Mouse (Mus musculus) lung, postnatal 0 days (tissue): ENCODE measurements around the gene Syt5. TPM values are rescaled to one million over a fixed set of nuclear protein-coding genes. Genes with fewer than 3 reads are reported as not detected.

Experiments
- ATAC-seq: fragments of 200-750 bp; cut with Nextera tagmentation; 2 replicates; pipeline ENCODE4 v1.8.0; 2017; ENCODE audit warnings: moderate library complexity
- DNase-seq: peaks from one replicate; pipeline ENCODE4 v3.0.0-alpha.2; 2016; ENCODE audit warnings: low spot score
- H3K27ac ChIP-seq: fragments of 300-500 bp; sonication (generic); 2 replicates; pipeline ENCODE4 v1.5.1; 2014; ENCODE audit warnings: antibody characterized with exemption, mild to moderate bottlenecking, low read length, mixed read lengths
- H3K27me3 ChIP-seq: fragments of 300-500 bp; sonication (generic); replicated peaks from 2 replicates; pipeline ENCODE4 v1.6.1; 2014; ENCODE audit warnings: low read length, mixed read lengths; ENCODE audit not compliant: insufficient read depth
- H3K36me3 ChIP-seq: fragments of 300-500 bp; sonication (generic); 2 replicates; pipeline ENCODE4 v1.6.1; 2014; ENCODE audit warnings: low read length, mixed read lengths; ENCODE audit not compliant: insufficient read depth
- H3K4me1 ChIP-seq: fragments of 300-500 bp; sonication (generic); 2 replicates; pipeline ENCODE4 v1.6.1; 2014; ENCODE audit warnings: antibody characterized with exemption, low read depth, low read length, mixed read lengths; ENCODE audit not compliant: insufficient read depth
- H3K4me2 ChIP-seq: fragments of 300-500 bp; sonication (generic); replicated peaks from 2 replicates; pipeline ENCODE4 v1.6.1; 2014; ENCODE audit warnings: low read depth, mild to moderate bottlenecking, low read length, moderate library complexity, mixed read lengths
- H3K4me3 ChIP-seq: fragments of 300-500 bp; sonication (generic); 2 replicates; pipeline ENCODE4 v1.5.1; 2014; ENCODE audit warnings: low read depth, low read length
- H3K9ac ChIP-seq: fragments of 300-500 bp; sonication (generic); replicated peaks from 2 replicates; pipeline ENCODE4 v1.6.1; 2014; ENCODE audit warnings: low read depth, mild to moderate bottlenecking
- H3K9me3 ChIP-seq: fragments of 300-500 bp; sonication (generic); 2 replicates; pipeline ENCODE4 v1.6.1; 2016; ENCODE audit warnings: low read length, mixed read lengths
- CTCF ChIP-seq: IDR thresholded peaks from 2 replicates; pipeline ENCODE4 v1.5.1; 2016; ENCODE audit warnings: antibody characterized with exemption, mild to moderate bottlenecking
- EP300 ChIP-seq: IDR thresholded peaks from 2 replicates; pipeline ENCODE4 v1.6.1; 2016; ENCODE audit warnings: antibody characterized with exemption, mild to moderate bottlenecking, control low read depth
- WGBS: fragments of 180-500 bp; shearing (Covaris S2); extraction: QIAGEN DNeasy Blood & Tissue Kit; methylation state at CpG from one replicate; pipeline ENCODE4 v1.1.7; 2014; 5-methylcytosine and 5-hydroxymethylcytosine counted together
- microRNA-seq: library from miRNA; unstranded; fragments of <30 nt; microRNA quantifications from one replicate; pipeline ENCODE4, GENCODE M21; 2016
- polyA plus RNA-seq: library from polyadenylated mRNA; unstranded; fragments of >200 nt; fragmentation: Nextera tagmentation; extraction: Ambion mirVana; gene quantifications from 2 replicates; pipeline ENCODE4 v1.2.1, GENCODE M21; 2015

The Syt5 gene
- polyA plus RNA-seq, 1 experiment from 2014 or later, result 7.1 TPM

DNA sequence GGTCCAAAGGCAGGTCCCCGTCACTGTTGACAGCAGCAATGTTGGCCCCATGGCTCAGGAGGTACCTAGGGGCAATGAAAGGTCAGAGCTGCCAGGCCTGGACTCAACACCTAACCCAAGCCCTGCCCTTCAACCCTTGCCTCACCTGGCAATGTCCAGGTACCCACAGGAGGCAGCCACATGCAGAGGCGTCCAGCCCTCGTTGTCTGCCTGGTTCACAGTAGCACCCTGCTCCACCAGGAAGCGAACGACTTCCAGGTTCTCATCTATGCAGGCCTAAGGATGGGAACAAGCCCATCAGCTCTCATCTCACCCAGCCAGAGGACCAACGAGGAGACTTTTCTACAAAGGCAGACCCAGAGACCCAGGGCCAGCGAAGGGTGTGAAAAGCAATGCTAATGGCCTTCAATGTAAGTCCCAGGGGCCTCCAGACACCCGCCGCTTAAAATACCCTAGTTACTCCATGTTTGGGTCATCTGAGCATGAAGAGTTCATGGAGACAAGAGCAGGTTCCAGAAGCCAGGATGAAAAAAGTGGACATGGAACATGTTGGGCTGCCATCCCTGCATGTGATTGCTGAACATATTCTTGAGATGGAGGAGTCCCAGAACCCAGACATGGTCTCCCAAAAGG lies 50.0 kb downstream of the Syt5 start:
- Histone ChIP-seq H3K9ac (no peak overlapping the region), H3K36me3 (peaks cover 6% of the 10 kb centered on the region; the same call in 1 of the 2 replicates)
- 91% methylated on average over 9 of the region's 9 CpGs for WGBS

DNA sequence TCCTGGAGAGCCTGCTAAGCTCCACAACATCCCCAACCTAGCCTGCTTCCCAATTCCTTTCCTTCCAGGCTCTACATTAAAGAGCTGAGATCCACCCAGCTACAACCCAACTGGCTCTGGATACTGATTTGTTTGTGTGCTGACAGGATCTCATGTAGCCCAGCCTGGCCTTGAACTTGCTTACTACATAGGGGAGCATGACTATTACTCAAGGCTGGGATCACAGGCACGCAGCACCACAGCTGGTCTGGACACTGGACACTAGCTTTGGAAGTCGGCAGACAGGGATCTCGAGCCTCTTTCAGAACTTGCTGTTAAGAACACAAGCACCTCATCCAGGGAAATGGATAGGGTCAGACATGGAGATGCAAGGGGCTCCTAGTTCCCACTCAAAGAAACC lies 50.9 kb downstream of the Syt5 start:
- H3K27me3 ChIP-seq, result no peaks in the 10 kb centered on the region
- no peak overlapping the region for H3K4me2 ChIP-seq
- H3K36me3 ChIP-seq, result peaks cover 6% of the 10 kb centered on the region; the same call in 1 of the 2 replicates
- 94% methylated on average over 3 of the region's 3 CpGs for WGBS
- no peaks in the 10 kb centered on the region for H3K9me3 ChIP-seq
- no peak overlapping the region for H3K4me3 ChIP-seq
- H3K27ac ChIP-seq, result no peak overlapping the region
- peaks cover 17% of the 10 kb centered on the region for H3K4me1 ChIP-seq
- TF ChIP-seq CTCF (no peak), EP300 (no peak)
- DNase-seq (no peak), ATAC-seq (no peak)
- no peak overlapping the region for H3K9ac ChIP-seq

More for the DNA sequence above, 50.0 kb downstream of the Syt5 start:
- no peak overlapping the region for H3K4me3 ChIP-seq
- 0 out of 2 replicates have a peak overlapping the region, but pooled peaks have one; percentile 81 for H3K4me2 ChIP-seq
- no peaks in the 10 kb centered on the region for H3K27me3 ChIP-seq
- H3K27ac ChIP-seq, result no peak overlapping the region
- peaks cover 17% of the 10 kb centered on the region for H3K4me1 ChIP-seq
- DNase-seq, result no peak
- TF ChIP-seq CTCF (no peak), EP300 (no peak)
- H3K9me3 ChIP-seq, result no peaks in the 10 kb centered on the region
- no peak for ATAC-seq

DNA sequence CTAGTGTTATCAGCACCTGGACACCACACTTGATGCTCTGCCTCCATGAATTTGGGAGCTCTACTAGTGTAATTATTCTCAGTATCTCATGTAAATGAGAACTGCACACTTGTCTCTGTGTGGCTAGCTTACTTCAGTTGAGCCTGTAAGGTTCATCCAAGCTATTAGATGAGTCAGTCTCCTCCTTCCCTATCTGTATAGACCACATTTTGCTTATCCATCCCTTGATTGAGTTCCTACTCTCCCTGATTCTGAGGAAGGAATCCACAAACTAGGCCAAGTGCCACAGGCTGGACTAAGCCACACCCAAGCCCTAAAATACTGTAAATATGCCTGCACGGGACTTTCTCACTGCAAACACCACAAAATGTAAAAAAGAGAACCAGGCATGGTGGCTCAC lies 53.4 kb downstream of the Syt5 start:
- no peak for ATAC-seq
- WGBS, result 59% methylated on average over 1 of the region's 1 CpGs
- H3K4me2 ChIP-seq, result no peak overlapping the region
- no peak overlapping the region for H3K9ac ChIP-seq
- H3K4me1 ChIP-seq, result peaks cover 10% of the 10 kb centered on the region; the same call in 1 of the 2 replicates
- TF ChIP-seq EP300, result no peak
- TF ChIP-seq CTCF, result no peak
- H3K27ac ChIP-seq, result no peak overlapping the region
- H3K4me3 ChIP-seq, result no peak overlapping the region
- DNase-seq, result no peak
- H3K27me3 ChIP-seq, result no peaks in the 10 kb centered on the region
- no peaks in the 10 kb centered on the region for H3K9me3 ChIP-seq
- peaks cover 14% of the 10 kb centered on the region; the same call in 1 of the 2 replicates for H3K36me3 ChIP-seq

DNA sequence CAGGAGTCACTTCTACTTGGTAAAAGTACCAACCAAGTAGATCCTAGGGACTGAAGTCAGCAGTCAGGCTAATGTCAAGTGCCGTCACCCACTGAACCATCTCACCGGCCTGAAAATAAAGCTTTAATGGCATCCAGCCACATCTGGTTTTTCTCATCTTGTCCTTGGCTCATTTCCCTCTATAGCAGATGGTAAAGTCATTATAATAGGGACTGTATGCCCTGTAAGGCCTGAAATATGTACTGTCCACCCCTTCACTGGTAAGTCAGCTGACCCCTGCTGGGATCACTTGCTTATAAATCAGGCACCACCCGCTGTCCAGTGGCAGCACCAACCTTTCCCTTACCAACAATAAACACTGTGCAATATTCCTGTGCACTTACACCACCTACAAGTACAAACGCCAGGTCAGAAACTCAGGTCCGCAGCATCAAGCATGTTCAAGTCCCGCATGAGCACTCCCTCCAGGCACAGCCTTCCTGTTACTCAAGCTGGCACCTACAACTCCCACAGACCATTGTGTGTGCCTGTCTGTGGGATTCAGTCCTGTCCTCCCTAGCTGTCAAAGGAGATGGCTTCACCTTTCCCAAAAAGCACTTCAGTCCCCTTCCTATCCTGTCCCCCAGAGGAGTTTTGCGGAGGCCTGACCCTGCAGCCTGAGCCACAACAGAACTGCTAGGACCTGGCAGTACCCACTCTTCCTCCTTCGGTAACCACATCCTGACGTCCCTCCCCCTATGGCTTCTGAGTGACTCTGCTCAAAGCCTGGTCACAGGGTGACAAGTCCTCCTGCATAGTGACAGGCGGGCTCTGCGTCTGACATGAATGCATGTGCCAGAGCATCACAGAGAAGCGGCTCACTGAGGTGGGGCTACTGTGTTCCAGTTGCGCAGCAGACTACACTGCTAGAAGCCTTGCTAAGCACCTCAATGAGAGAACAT lies 54.8 kb downstream of the Syt5 start:
- WGBS, result 72% methylated on average over 13 of the region's 13 CpGs
- Histone ChIP-seq H3K27me3 (no peaks in the 10 kb centered on the region), H3K9me3 (no peaks in the 10 kb centered on the region), H3K36me3 (peaks cover 14% of the 10 kb centered on the region; the same call in 1 of the 2 replicates), H3K9ac (no peak overlapping the region), H3K27ac (0 out of 2 replicates have a peak overlapping the region, but pooled peaks have one; percentile 20), H3K4me3 (no peak overlapping the region), H3K4me2 (no peak overlapping the region), H3K4me1 (peaks cover 10% of the 10 kb centered on the region; the same call in 1 of the 2 replicates)
- DNase-seq (peak; percentile 76), ATAC-seq (peak; percentile 78)
- TF ChIP-seq EP300 (peak; percentile 64), CTCF (no peak)

DNA sequence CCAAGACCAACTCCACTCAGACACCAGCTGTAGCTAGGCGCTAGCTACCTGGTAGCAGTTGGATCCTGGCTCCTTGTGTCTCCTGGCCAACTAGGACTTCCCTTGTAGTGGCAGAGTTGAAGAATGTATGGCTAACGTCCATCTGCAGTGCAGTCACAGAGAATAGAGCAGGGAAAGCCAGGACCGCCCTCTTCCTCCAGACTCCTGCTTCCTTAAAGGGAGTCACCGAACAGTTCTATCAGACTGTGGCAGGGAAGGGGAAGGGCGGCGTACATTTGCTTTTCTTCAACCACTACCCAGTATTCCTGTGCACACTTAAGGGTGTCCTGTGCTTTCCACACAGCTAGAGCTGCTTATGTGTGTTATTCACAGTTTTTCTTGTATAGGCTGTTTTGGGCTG lies 56.0 kb downstream of the Syt5 start:
- Histone ChIP-seq H3K27ac (peak overlapping the region; percentile 51; the same call in 1 of the 2 replicates), H3K9me3 (no peaks in the 10 kb centered on the region), H3K36me3 (peaks cover 12% of the 10 kb centered on the region), H3K27me3 (no peaks in the 10 kb centered on the region), H3K4me2 (no peak overlapping the region), H3K9ac (no peak overlapping the region), H3K4me3 (no peak overlapping the region), H3K4me1 (peaks cover 10% of the 10 kb centered on the region; the same call in 1 of the 2 replicates)
- no peak for TF ChIP-seq EP300
- no peak for TF ChIP-seq CTCF
- WGBS, result 69% methylated on average over 6 of the region's 6 CpGs
- peak; percentile 73 for ATAC-seq
- peak; percentile 66 for DNase-seq

Small RNA genes within 50 kb of the gene (microRNA-seq; reads per million reads assigned to microRNA genes)
- not detected for gene Gm23577

Other genes with a start within 250 kb of the Syt5 start
- 0.12 and 0.16 TPM in 2 replicates for gene Ncr1, start 209.8 kb downstream of the Syt5 start, polyA plus RNA-seq
- gene Gp6, start 149.8 kb downstream of the Syt5 start, polyA plus RNA-seq, result 0.54 and 0.57 TPM in 2 replicates
- gene Rdh13, start 101.9 kb downstream of the Syt5 start, polyA plus RNA-seq, result 14.1 and 17.4 TPM in 2 replicates
- gene Eps8l1, start 86.9 kb downstream of the Syt5 start, polyA plus RNA-seq, result 15.0 and 22.5 TPM in 2 replicates
- 52.6 and 55.4 TPM in 2 replicates for gene Ppp1r12c, start 45.9 kb downstream of the Syt5 start, polyA plus RNA-seq
- 14.0 and 17.8 TPM in 2 replicates for gene Tnnt1, start 31.2 kb downstream of the Syt5 start, polyA plus RNA-seq
- 81.3 and 95.6 TPM in 2 replicates for gene Tnni3, start 23.3 kb downstream of the Syt5 start, polyA plus RNA-seq
- 3.3 and 3.4 TPM in 2 replicates for gene Dnaaf3, start 15.1 kb downstream of the Syt5 start, polyA plus RNA-seq
- gene Ptprh, start 56.5 kb upstream of the Syt5 start, polyA plus RNA-seq, result not detected in 2 replicates
- 0.90 and 0.91 TPM in 2 replicates for gene Tmem86b, start 83.9 kb upstream of the Syt5 start, polyA plus RNA-seq
- 6.8 and 7.5 TPM in 2 replicates for gene Ppp6r1, start 111.5 kb upstream of the Syt5 start, polyA plus RNA-seq
- gene Hspbp1, start 137.5 kb upstream of the Syt5 start, polyA plus RNA-seq, result 49.7 and 54.4 TPM in 2 replicates
- 0.31 and 0.45 TPM in 2 replicates for gene Brsk1, start 143.1 kb upstream of the Syt5 start, polyA plus RNA-seq
- gene Tmem150b, start 177.7 kb upstream of the Syt5 start, polyA plus RNA-seq, result 0.25 and 0.35 TPM in 2 replicates
- 31.9 and 34.4 TPM in 2 replicates for gene Kmt5c, start 192.6 kb upstream of the Syt5 start, polyA plus RNA-seq
- gene Cox6b2, start 205.6 kb upstream of the Syt5 start, polyA plus RNA-seq, result 67.7 and 77.9 TPM in 2 replicates
- gene Fam71e2, start 223.8 kb upstream of the Syt5 start, polyA plus RNA-seq, result not detected in 2 replicates
- gene Il11, start 235.3 kb upstream of the Syt5 start, polyA plus RNA-seq, result 0.29 and 0.64 TPM in 2 replicates
- 0.55 and 0.74 TPM in 2 replicates for gene Tmem190, start 235.4 kb upstream of the Syt5 start, polyA plus RNA-seq
- gene Tmem238, start 242.1 kb upstream of the Syt5 start, polyA plus RNA-seq, result 39.2 and 45.4 TPM in 2 replicates
- gene Rpl28, start 245.3 kb upstream of the Syt5 start, polyA plus RNA-seq, result 282 and 294 TPM in 2 replicates